Mouse (Mus musculus) heart, postnatal 4 days (tissue): ENCODE results near the gene Armh4. TPM values are rescaled to one million over a fixed set of nuclear protein-coding genes. Genes with fewer than 3 reads are reported as not detected.
"Not testable (repeated sequence)": the region's sequence is repeated elsewhere in the genome, so short reads cannot be mapped to it uniquely, and the experiment has no call there.

Source experiments
- DNase-seq: peaks from one replicate; pipeline ENCODE4 v3.0.0; 2021
- total RNA-seq, 2 experiments: library from RNA; stranded (reverse); gene quantifications; 2 replicates each; pipeline ENCODE4 v1.2.3; 2021

The Armh4 gene
- total RNA-seq: 10 to 100 TPM in 1 of 2 experiments, 1 to 10 TPM in 1; 9.9 to 10.8 TPM

- peak; percentile 68 for DNase-seq
Observed at GRCm38 (mm10) chr14:49782715-49783531, at the start of gene Armh4. Armh4 (minus strand) TSS chr14:49783383.

DNA sequence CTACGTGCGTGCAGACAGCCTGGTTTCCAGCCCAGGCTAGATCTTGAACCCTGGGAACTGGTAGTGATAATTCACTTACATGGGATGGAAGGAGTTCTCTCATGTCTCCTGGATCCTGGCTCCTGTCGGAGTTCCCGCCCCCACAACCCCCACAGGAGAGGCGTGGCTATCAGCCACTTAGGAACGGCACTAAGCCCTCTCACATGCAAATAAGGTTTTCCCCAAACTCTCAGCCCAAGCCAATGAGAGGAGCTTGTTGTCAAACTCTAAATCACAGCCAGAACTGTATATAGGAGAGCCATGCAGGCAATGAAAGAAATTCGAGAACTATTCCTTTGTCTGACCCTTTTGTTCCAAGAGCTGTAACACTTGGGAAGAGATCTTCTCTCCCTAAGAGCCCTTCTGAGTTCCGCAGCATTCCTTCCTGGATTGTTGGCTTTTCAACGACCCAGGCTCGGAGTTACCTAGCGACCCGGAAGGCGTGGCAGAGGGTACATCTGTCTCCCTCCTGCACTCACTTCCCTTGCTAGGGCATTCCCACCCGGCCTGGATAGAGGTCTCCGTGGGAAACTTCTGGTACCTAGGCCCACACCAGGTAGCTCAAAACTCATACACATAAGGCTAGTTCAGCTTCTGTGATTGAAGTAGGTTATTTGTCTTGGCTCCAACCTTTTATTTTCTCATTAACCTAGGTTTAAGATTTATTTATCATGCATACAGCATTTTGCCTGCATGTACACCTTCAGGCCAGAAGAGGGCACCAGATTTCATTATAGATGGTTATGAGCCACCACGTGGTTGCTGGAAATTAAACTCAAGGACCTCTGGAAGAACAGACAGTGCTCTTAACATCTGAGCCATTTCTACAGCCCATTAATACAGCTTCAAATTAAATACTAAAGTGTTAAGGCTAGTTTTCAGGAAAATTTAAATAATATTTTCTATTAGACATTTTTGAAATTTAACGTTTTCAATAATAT is 46.3 kb upstream of the Armh4 start:
- DNase-seq: peak; percentile 10

DNA sequence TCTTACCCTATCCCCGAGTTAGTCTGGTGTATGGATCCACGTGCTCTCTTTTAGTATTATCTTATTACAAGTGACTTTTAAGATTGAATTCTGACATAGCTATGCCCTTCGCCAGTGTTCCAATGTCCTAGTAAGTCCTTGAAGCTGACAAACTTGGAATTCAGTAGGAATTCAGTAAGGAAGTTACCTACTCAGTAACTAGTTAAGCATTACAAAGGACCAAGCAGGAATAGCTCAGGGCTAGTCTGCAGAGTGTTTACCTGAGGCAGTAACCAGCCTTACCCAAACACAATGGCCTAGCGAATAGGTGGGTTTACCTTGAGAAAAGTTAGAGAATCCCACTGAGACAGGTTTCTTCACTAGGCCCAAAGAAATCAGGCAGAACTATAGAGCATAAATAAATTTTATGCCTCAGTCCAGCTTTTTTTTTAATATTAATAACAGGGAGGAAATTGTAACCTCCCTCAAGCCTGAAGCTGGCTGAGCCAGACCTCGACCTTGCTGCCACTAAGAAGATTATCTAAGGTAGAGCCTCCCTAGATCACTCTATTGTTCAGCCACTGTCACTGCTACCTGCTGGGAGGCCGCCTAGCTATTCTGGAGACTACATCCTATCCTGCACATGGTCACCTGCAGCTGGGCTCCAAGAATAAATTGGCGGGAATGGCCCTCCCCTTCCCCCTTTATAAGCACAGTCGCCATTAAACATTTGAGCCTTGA is 36.7 kb upstream of the Armh4 start:
- not testable (repeated sequence) for DNase-seq

DNA sequence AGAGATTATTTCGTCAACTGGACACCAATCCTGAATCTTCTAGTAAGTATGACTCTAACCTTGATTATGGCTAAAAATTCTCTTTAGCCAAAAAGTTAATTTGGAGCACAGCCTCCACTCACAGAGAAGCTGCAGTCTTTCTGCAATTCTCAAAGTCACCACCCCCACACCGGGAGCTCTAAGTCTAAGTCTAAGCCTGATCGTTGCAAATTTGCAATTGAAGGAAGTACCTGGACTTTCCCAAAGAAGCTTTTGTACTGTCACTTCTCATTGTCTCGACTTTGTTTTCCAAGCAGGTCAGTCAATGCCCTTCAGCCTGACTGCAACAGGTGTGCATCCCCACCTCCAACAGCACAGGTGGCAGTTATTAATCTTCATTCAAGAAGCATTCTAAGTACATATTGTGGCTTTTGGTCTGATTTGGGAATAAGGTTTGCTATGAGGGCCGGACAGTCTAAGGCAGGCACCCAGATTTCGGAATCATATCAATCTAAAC is 35.6 kb upstream of the Armh4 start:
- DNase-seq: not testable (repeated sequence)

DNA sequence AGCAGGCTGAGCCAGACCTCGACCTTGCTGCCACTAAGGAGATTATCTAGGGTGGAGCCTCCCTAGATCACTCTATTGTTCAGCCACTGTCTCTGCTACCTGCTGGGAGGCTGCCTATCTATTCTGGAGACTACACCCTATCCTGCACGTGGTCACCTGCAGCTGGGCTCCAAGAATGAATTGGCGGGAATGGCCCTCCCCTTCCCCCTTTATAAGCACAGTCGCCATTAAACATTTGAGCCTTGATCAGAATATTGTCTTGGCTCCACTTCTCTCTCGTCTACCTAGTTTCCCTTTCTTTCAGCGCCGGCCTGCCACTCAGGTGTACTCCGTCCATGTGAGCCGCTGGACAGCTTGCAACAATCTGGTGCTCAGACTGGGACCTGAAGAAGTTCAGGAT is 29.8 kb upstream of the Armh4 start:
- DNase-seq: not testable (repeated sequence)

DNA sequence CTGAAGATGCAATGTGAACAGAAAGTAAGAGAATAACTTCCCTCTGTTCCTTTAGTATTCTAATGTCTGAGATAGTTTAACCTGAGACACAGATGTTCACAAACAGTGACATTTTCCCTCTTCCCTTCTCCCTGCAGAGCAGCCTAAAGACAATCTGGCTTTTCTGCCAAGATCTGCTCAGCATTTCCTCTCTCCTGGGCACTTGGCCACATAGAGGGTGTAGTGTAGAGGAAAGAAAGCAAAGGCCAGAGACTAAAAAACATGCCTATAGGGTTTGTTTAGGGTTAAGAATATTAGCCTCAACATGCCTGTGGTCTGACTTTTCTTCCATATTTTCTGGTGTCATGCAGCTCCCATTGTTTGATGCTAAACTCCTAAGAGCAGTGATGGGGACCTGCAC is 21.9 kb upstream of the Armh4 start:
- DNase-seq: not testable (repeated sequence)

DNA sequence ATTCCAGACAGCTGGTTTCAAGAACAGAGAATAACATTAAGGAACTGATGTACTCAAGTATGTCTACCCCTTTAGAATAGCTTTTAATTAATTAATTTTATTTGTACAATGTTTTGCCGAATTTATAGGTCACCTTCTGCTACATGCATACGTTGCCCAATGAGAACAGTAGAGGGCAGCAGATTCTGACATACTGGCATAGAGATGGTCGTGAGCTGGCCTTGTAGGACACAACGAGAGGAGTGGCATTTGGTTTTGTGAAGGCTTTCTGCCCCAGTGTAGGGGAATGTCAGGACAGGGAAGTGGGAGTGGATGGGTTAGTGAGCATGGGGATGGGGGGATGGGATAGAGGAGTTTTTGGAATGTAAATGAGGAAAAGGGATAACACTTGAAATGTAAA is 18.3 kb upstream of the Armh4 start:
- peak; percentile 43 for DNase-seq

DNA sequence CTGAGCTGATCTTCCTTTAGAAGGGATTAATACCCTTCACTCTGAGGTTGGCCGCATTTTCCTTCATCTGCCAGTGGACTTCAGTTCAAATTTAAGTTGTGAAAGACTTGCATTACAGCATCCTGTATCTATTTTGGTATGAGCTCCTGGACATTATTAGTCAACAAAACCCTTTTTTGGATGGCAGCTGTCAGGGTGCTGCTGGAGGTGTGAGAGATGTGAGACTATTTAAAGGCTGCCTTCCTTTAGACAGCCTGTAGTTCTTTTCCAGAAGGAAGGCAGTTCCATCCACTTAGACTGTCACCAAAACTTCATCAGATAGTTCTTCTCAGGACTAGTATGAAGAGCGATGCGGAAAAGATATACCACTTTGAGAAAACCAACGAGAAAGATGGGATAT is 10.8 kb upstream of the Armh4 start:
- no peak for DNase-seq

DNA sequence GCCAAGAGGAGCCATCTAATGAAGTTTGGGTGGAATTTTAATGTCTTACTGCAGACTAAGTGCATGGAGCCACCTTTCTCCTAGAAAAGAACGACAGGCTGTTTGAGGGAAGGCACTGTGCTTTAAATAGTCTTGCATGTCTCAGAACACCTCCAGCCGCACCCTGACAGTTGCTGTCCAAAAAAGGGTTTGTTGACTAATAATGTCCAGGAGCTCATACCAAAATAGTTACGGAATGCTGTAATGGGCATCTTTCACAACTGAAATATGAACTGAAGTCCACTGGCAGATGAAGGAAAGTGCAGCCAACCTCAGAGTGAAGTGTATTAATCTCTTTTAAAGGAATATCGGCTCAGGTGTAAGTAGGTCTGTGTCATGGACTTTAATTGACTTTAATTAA is 7.4 kb upstream of the Armh4 start:
- peak; percentile 7 for DNase-seq

GRCm38 (mm10) chr14:49785793-49786192 is 2.6 kb upstream of the Armh4 start:
- DNase-seq: peak; percentile 72

GRCm38 (mm10) chr14:49783866-49784265 is 683 bp upstream of the Armh4 start:
- DNase-seq: no peak

GRCm38 (mm10) chr14:49780416-49780815 is 2.8 kb downstream of the Armh4 start:
- DNase-seq: no peak

DNA sequence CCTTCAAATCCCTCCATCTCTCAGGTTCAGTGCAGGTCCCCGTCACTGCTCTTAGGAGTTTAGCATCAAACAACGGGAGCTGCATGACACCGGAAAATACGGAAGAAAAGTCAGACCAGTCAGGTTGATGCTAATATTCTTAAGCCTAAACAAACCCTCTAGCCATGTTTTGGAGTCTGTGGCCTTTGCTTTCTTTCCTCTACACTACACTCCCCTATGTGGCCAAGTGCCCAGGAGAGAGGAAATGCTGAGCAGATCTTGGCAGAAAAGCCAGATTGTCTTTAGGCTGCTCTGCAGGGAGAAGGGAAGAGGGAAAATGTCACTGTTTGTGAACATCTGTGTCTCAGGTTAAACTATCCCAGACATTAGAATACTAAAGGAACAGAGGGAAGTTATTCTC is 5.6 kb downstream of the Armh4 start:
- DNase-seq: peak; percentile 10

DNA sequence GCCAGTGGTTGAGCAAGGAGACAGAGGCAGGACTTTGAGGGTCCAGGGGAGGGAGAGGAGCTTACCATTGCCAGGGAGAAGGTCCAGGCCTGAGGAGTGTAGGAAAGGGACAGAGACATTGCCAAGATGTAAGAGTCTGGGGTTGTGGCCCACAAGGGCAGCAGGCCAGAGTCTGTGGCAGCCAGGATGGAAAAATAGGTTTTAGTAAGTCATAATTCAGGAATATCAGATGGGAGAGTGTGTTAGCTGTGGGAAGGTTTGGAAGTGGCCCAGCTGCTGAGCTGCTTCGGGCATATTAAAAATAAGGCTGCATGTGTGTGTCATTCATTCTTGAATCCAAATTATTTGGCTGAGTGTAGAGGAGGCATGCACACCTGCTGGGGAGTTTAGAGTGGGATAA is 11.4 kb downstream of the Armh4 start:
- no peak for DNase-seq

GRCm38 (mm10) chr14:49766601-49767000 is 16.6 kb downstream of the Armh4 start:
- DNase-seq: no peak

DNA sequence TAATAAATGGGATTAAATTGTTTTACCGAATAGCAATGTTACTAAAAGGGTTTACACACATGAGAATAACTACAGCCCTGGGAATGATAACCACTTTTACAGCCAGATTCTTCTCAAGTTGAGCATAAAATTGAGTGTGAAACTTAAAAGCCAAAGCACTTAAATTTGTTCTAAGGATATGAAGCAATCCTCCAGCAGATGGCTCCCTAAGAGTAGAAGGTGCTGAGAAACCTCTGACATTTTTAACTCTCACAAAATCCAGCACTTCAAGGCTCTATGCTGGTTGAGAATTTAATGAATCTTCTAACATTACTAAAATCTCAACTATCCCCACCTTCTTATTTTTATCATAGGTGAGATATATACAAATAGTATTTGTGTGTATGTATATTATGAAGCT is 27.3 kb downstream of the Armh4 start:
- DNase-seq: no peak

DNA sequence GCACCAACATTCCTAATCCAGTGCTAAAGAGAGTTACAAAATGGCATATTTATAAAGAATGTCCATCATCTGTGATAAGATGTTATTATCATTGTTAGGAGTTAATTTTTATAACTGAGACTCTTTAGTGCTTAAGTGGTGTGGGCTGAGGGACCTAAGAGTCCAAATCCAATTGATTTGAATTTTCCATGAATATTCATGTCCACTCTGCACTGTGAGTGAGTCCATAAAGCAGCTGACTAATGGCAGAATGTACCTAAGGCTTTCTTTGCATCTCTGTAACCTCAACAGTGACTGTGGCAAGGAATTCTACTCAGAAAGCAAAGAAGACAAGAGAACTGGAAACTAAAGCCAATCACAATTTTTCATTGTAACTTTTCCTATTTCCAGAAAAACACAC is 30.6 kb downstream of the Armh4 start:
- DNase-seq: no peak

GRCm38 (mm10) chr14:49745874-49746273 is 37.3 kb downstream of the Armh4 start:
- no peak for DNase-seq

DNA sequence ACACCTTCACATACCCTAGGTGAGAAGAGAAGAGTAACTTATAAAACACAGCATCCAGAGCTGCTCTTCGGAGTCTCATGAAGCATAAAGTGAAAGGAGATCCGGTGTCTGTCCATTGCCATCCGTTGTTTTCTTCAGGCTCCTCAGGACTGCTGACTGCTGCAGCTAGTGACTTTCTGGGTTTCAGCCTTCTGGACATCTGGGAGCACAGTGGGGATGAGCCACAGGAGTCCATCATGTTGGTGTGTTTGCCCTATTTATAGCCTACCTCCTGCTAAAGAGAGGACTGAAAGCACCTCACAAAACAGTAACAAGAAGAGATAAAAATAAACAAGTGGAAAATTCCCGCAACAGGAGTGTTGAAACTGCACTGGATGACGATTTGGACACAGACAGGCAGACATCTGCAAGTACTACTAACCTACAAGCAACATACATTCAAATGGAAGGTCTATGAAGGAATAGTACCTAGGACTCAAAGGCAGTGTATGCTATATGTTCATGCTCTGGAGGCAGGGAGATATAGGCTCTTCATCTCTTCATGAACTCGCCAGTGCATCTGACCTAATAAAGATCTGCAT is 39.1 kb downstream of the Armh4 start:
- no peak for DNase-seq

DNA sequence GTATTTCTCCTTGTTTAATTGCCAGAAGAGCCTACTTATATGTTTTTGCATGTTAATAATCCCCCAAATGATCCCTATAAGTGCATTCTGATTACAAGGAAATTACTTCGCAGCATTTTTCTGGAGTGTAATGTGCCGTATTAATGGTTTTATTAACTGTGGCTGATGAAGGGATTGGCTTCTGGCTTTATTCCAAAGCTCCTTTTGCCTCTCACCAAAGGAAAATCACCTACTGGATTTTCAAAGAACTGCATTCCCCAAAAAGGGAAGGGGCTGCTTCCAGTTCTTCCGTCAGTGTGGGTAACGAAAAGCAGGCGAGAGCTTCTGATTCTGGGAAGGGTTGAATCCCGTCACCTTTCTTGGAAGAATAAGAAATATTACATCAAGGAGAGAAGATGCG is 43.9 kb downstream of the Armh4 start:
- no peak for DNase-seq

GRCm38 (mm10) chr14:49738441-49739088 is 44.6 kb downstream of the Armh4 start:
- no peak for DNase-seq

- DNase-seq: peak; percentile 6
Observed at GRCm38 (mm10) chr14:49733950-49734349, 49.2 kb downstream of the Armh4 start.
